Mouse (Mus musculus): ENCODE results near the gene Sh2d3c.

GRCm38 (mm10) chr2:32699680-32700079 lies 21.2 kb upstream of the Sh2d3c start:
- no peak for TF ChIP-seq GATA1 (IDR thresholded peaks at IDR 0.05; ENCODE audit: borderline replicate concordance, low read length)
- no peak for TF ChIP-seq FLI1 (IDR thresholded peaks at IDR 0.05; ENCODE audit: low read length)

Measured in megakaryocyte, embryonic 14.5 days (primary cell).